Mouse (Mus musculus) small intestine, adult 2 months (tissue): Measurements from ENCODE around the gene Lrrc8b. TPM values are rescaled to one million over a fixed set of nuclear protein-coding genes. Genes with fewer than 3 reads are reported as not detected.

Source experiments
- H3K27ac ChIP-seq: fragments of 200-500 bp; 2 replicates; pipeline ENCODE4 v1.5.1; 2012; ENCODE audit warnings: low read depth, low read length, control low read depth, inconsistent platforms; ENCODE audit not compliant: insufficient read depth
- H3K27me3 ChIP-seq: fragments of 200-500 bp; 2 replicates; pipeline ENCODE4 v1.6.1; 2012; ENCODE audit warnings: mild to moderate bottlenecking, moderate library complexity, low read length, inconsistent platforms; ENCODE audit not compliant: control insufficient read depth, insufficient read depth
- H3K36me3 ChIP-seq: fragments of 200-500 bp; 2 replicates; pipeline ENCODE4 v1.6.1; 2012; ENCODE audit warnings: mild to moderate bottlenecking, low read length, control low read depth, inconsistent platforms; ENCODE audit not compliant: control insufficient read depth, insufficient read depth
- H3K4me1 ChIP-seq: fragments of 200-500 bp; 2 replicates; pipeline ENCODE4 v1.6.1; 2012; ENCODE audit warnings: low read length, inconsistent platforms, mixed read lengths; ENCODE audit not compliant: control insufficient read depth, insufficient read depth, insufficient read length
- H3K4me3 ChIP-seq: fragments of 200-500 bp; 2 replicates; pipeline ENCODE4 v1.5.1; 2012; ENCODE audit warnings: low read depth, mild to moderate bottlenecking, control low read depth, inconsistent platforms, low read length, moderate library complexity
- CTCF ChIP-seq: fragments of 200-500 bp; IDR thresholded peaks from 2 replicates; pipeline ENCODE4 v1.5.1; 2012; ENCODE audit warnings: low read depth, mild to moderate bottlenecking, control low read depth, inconsistent platforms, low read length, moderate library complexity, mixed read lengths; ENCODE audit not compliant: insufficient replicate concordance, insufficient read length; ENCODE audit errors: extremely low read depth
- POLR2A ChIP-seq: fragments of 200-500 bp; IDR thresholded peaks from 2 replicates; pipeline ENCODE4 v1.6.1; 2012; ENCODE audit warnings: low read depth, mild to moderate bottlenecking, control low read depth, inconsistent platforms, low read length, moderate library complexity
- WGBS: fragments of 180-500 bp; shearing (Covaris S2); methylation state at CpG from one replicate; pipeline ENCODE4 v1.1.7; 2018; 5-methylcytosine and 5-hydroxymethylcytosine counted together
- polyA plus RNA-seq: library from polyadenylated mRNA; depleted of rRNA; stranded (reverse); fragments of >200 nt; gene quantifications from 2 replicates; pipeline ENCODE4 v1.2.3, GENCODE M21; 2012

Gene Lrrc8b
- polyA plus RNA-seq, 1 experiment, result 19.6 TPM

GRCm38 (mm10) chr5:105484247-105484646 is 68.7 kb downstream of the Lrrc8b start:
- Histone ChIP-seq H3K27me3 (no peaks in the 10 kb centered on the region), H3K4me1 (no peaks in the 10 kb centered on the region), H3K36me3 (peaks cover 34% of the 10 kb centered on the region), H3K27ac (no peak overlapping the region), H3K4me3 (no peak overlapping the region)
- TF ChIP-seq CTCF (no peak), POLR2A (no peak)
- 88% methylated on average over 6 of the region's 6 CpGs for WGBS

- 96% methylated on average over 14 of the region's 14 CpGs for WGBS
- H3K4me3 ChIP-seq, result no peak overlapping the region
- H3K27me3 ChIP-seq, result no peaks in the 10 kb centered on the region
- TF ChIP-seq CTCF (no peak), POLR2A (no peak)
- no peak overlapping the region for H3K27ac ChIP-seq
- H3K4me1 ChIP-seq, result no peaks in the 10 kb centered on the region
- peaks cover 31% of the 10 kb centered on the region for H3K36me3 ChIP-seq
These were observed 69.3 kb downstream of the Lrrc8b start for GRCm38 (mm10) chr5:105484891-105485290.

GRCm38 (mm10) chr5:105490211-105490610 is 74.6 kb downstream of the Lrrc8b start:
- Histone ChIP-seq H3K27ac (no peak overlapping the region), H3K4me3 (no peak overlapping the region), H3K36me3 (peaks cover 7% of the 10 kb centered on the region; the same call in 1 of the 2 replicates), H3K4me1 (peaks cover 3% of the 10 kb centered on the region), H3K27me3 (no peaks in the 10 kb centered on the region)
- WGBS, result 86% methylated on average over 5 of the region's 5 CpGs
- TF ChIP-seq CTCF (no peak), POLR2A (no peak)

- Histone ChIP-seq H3K27me3 (no peaks in the 10 kb centered on the region), H3K36me3 (peaks cover 6% of the 10 kb centered on the region; the same call in 1 of the 2 replicates), H3K27ac (no peak overlapping the region), H3K4me3 (no peak overlapping the region), H3K4me1 (peaks cover 5% of the 10 kb centered on the region)
- TF ChIP-seq POLR2A (no peak), CTCF (peak; percentile 25; the same call in 1 of the 2 replicates)
- WGBS, result 87% methylated on average over 4 of the region's 4 CpGs
These were observed 75.8 kb downstream of the Lrrc8b start for GRCm38 (mm10) chr5:105491389-105491788.

GRCm38 (mm10) chr5:105492367-105493246 is 77.0 kb downstream of the Lrrc8b start:
- 20% methylated on average over 10 of the region's 10 CpGs for WGBS
- Histone ChIP-seq H3K36me3 (0 out of 2 replicates have a peak, but pooled peaks cover 6% of the 10 kb centered on the region), H3K27me3 (no peaks in the 10 kb centered on the region), H3K4me3 (no peak overlapping the region), H3K27ac (no peak overlapping the region), H3K4me1 (peaks cover 5% of the 10 kb centered on the region)
- TF ChIP-seq POLR2A (no peak), CTCF (no peak; the same call in 1 of the 2 replicates)

GRCm38 (mm10) chr5:105493377-105493776 is 77.8 kb downstream of the Lrrc8b start:
- no peaks in the 10 kb centered on the region for H3K27me3 ChIP-seq
- WGBS, result 91% methylated on average over 7 of the region's 7 CpGs
- H3K36me3 ChIP-seq, result 0 out of 2 replicates have a peak, but pooled peaks cover 6% of the 10 kb centered on the region
- no peak overlapping the region for H3K4me3 ChIP-seq
- H3K27ac ChIP-seq, result no peak overlapping the region
- H3K4me1 ChIP-seq, result peaks cover 5% of the 10 kb centered on the region
- TF ChIP-seq CTCF, result no peak
- no peak for TF ChIP-seq POLR2A

- no peak overlapping the region for H3K27ac ChIP-seq
- no peaks in the 10 kb centered on the region for H3K27me3 ChIP-seq
- TF ChIP-seq POLR2A (no peak), CTCF (no peak)
- WGBS, result 79% methylated on average over 10 of the region's 10 CpGs
- no peak overlapping the region for H3K4me3 ChIP-seq
- H3K36me3 ChIP-seq, result 0 out of 2 replicates have a peak, but pooled peaks cover 5% of the 10 kb centered on the region
- H3K4me1 ChIP-seq, result peaks cover 5% of the 10 kb centered on the region
These were observed 78.8 kb downstream of the Lrrc8b start for GRCm38 (mm10) chr5:105494246-105494917.
